Mouse (Mus musculus): ENCODE measurements around the gene Gm11214.

Gene Gm11214

GRCm38 (mm10) chr4:63663279-63663678, at the start of gene Gm11214:
Gm11214 (minus strand) TSS chr4:63663379.
- no peak for DNase-seq

GRCm38 (mm10) chr4:63711886-63712285, 48.7 kb upstream of the Gm11214 start:
- no peak for DNase-seq

GRCm38 (mm10) chr4:63710431-63711220, 47.4 kb upstream of the Gm11214 start:
- no peak for DNase-seq

- no peak for DNase-seq
Observed at GRCm38 (mm10) chr4:63706279-63706971, 43.2 kb upstream of the Gm11214 start.

GRCm38 (mm10) chr4:63704232-63704631, 41.1 kb upstream of the Gm11214 start:
- no peak for DNase-seq

GRCm38 (mm10) chr4:63703686-63704085, 40.5 kb upstream of the Gm11214 start:
- DNase-seq: no peak

GRCm38 (mm10) chr4:63702006-63702704, 39.0 kb upstream of the Gm11214 start:
- DNase-seq: no peak

- DNase-seq: no peak
Observed at GRCm38 (mm10) chr4:63699749-63700148, 36.6 kb upstream of the Gm11214 start.

GRCm38 (mm10) chr4:63696921-63697320, 33.7 kb upstream of the Gm11214 start:
- DNase-seq: no peak

GRCm38 (mm10) chr4:63692351-63692750, 29.2 kb upstream of the Gm11214 start:
- no peak for DNase-seq

- no peak for DNase-seq
Observed at GRCm38 (mm10) chr4:63687429-63687828, 24.2 kb upstream of the Gm11214 start.

- peak; percentile 14 for DNase-seq
Observed at GRCm38 (mm10) chr4:63686157-63686556, 23.0 kb upstream of the Gm11214 start.

GRCm38 (mm10) chr4:63685253-63685525, 22.0 kb upstream of the Gm11214 start:
- no peak for DNase-seq

GRCm38 (mm10) chr4:63684412-63685252, 21.5 kb upstream of the Gm11214 start:
- no peak for DNase-seq

GRCm38 (mm10) chr4:63683716-63684115, 20.5 kb upstream of the Gm11214 start:
- no peak for DNase-seq

GRCm38 (mm10) chr4:63683056-63683455, 19.9 kb upstream of the Gm11214 start:
- no peak for DNase-seq

GRCm38 (mm10) chr4:63682441-63682840, 19.3 kb upstream of the Gm11214 start:
- no peak for DNase-seq

- DNase-seq: no peak
Observed at GRCm38 (mm10) chr4:63681557-63681956, 18.4 kb upstream of the Gm11214 start.

- no peak for DNase-seq
Observed at GRCm38 (mm10) chr4:63675128-63675527, 11.9 kb upstream of the Gm11214 start.

- DNase-seq: peak; percentile 68
Observed at GRCm38 (mm10) chr4:63668255-63668654, 5.1 kb upstream of the Gm11214 start.

- no peak for DNase-seq
Observed at GRCm38 (mm10) chr4:63665738-63666137, 2.6 kb upstream of the Gm11214 start.

- DNase-seq: no peak
Observed at GRCm38 (mm10) chr4:63661857-63662256, 1.3 kb downstream of the Gm11214 start.

- DNase-seq: no peak
Observed at GRCm38 (mm10) chr4:63661426-63661825, 1.8 kb downstream of the Gm11214 start.

Data from layer of hippocampus, adult 9-11 months (tissue).